Mouse (Mus musculus) T-helper 17 cell (primary cell): ENCODE measurements at regions not wholly inside any gene's neighbourhood (a gene's known extent, or its start where the extent isn't known, plus 50 kb on each side); places are given as distances from the start of the nearest gene placed in this dataset.

ENCODE experiments used
- in situ Hi-C, 2 experiments: fragments of 300-600 bp; cut with MboI, MseI; formaldehyde crosslinking; loops; 1 replicate in 1 of 2; 2 replicates in 1 of 2; pipeline ENCODE4 v1.15.1; 2025; ENCODE audit warnings: high pct_unique_total_duplicates in 2 of 2

GRCm38 (mm10) chr5:129417516-129417915, 83.5 kb upstream of the Sfswap start:
- in situ Hi-C loops = no loop called here

DNA sequence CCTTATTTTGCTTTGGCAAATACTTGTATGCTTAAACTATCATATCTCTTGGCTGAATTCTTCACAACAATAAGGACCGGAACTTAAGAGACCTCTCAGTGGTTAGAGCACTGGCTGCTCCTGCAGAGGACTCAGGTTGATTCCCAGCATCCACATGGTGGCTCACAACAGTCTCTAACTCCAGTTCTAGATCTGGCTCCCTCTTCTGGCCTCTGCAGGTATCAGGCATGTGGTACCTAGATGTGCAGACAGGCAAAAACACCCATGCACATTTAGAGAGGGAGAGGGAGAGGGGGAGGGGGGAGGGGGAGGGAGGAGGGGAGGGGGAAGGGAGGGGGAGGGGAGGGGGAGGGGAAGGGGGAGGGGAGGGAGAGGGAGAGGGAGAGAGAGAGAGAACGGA, 80.0 kb upstream of the Sfswap start:
- in situ Hi-C loops = no loop called here

DNA sequence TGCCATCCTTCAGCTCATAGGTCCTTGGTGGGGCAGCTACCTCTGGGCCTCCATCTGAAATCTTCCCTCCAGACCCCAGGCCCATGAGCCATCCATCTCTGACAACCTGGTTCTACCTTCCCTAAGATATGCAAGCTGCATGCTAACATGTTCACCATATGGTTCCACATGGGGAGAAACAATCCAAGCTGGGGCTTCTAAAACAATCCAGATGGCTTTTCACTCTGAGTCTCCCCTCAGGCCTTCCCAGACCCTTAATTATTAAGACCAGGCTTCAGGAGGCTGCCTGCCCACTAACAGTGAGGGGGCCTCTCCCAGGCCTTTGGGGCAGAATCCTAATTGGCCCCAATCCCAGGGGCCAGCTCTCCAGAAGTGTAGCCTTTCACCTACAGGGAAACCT, 71.1 kb upstream of the Sfswap start:
- in situ Hi-C loops = loop anchor here in 1 of 2 experiments (5.0 kb wide), 1 partner anchor 1372 kb away; no protein-coding TSS in a partner anchor

- in situ Hi-C loops = no loop called here
Observed at GRCm38 (mm10) chr5:129430330-129430729, 70.7 kb upstream of the Sfswap start.

DNA sequence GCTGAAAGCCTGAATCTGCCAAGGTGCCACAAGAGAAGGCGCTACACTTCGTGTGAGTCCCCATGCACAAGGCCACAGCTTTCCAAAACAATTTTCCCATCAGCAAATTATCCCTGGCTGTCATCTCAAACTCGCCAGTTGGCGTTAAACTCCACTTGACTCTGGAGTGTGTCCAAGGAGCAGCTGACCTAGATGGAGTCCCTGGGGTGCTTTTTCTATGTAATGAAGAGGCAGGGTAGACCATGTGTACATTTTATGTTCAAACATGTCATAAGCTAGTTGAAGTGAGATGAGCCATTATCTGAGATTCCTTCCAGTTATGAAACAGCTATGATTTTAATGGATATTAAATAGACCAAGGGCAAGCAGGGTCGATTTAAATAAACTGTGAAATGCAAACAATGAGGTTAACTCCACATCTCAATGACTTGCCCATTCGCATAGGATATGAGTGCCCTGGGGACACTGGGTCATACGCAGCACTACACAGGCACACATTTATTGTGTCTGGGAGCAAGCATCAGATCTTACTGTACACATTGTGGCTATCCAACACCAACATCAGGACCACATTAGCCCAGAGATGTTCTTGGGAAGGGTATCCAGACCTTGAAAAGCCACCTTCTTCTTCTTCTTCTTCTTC, 51.0 kb upstream of the Sfswap start:
- in situ Hi-C loops = no loop called here
